Comparison of ENCODE assay signal across 8 mouse cellular contexts in genomic region chr7:81933601-81934266, GRCm38 (mm10). TPM values are rescaled to one million over a fixed set of nuclear protein-coding genes. Genes with fewer than 3 reads are reported as not detected.
DNase-seq lines count a peak whose midpoint lies in the region; ATAC-seq lines count a peak whose summit lies in the region.

No protein-coding gene starts in this region.

- peak; percentile 37 for ATAC-seq in activated CD4-positive, CD25-positive, alpha-beta regulatory T cell, adult 4 months
- peak; percentile 78 for ATAC-seq in hindbrain, embryonic 14.5 days (ENCODE audit: low FRiP score)

- H3K27ac ChIP-seq in hindbrain, embryonic 14.5 days = peak overlapping the region; percentile 99

- no peaks in the 10 kb centered on the region for H3K27me3 ChIP-seq in hindbrain, embryonic 14.5 days (ENCODE audit: control insufficient read depth, insufficient read depth, low read length)

- peak overlapping the region; percentile 75 for H3K4me2 ChIP-seq in hindbrain, embryonic 14.5 days (replicated peaks)

- H3K4me3 ChIP-seq in hindbrain, embryonic 14.5 days (replicated peaks; ENCODE audit: low read length) = peak overlapping the region; percentile 98

- DNase-seq in cerebellum, postnatal 14 days = peak; percentile 79 to 80
- DNase-seq in gastrocnemius, adult 18-20 months (ENCODE audit: low spot score) = peak; percentile 41
- peak; percentile 66 for DNase-seq in hindbrain, embryonic 14.5 days (ENCODE audit: low spot score)
- DNase-seq in left cerebral cortex, adult 11 months (ENCODE audit: low spot score) = peak; percentile 46
- DNase-seq in lung, postnatal 14 days = peak; percentile 67
- peak; percentile 53 for DNase-seq in retina, postnatal 7 days (ENCODE audit: low read depth, low spot score)
- peak; percentile 47 for DNase-seq in yolk sac, embryonic 10.5 days (ENCODE audit: low spot score)

- peaks cover 39% of the 10 kb centered on the region for H3K4me1 ChIP-seq in hindbrain, embryonic 14.5 days (replicated peaks; ENCODE audit: control insufficient read depth, insufficient read depth, low read length)

- no peaks in the 10 kb centered on the region for H3K9me3 ChIP-seq in hindbrain, embryonic 14.5 days (ENCODE audit: control insufficient read depth, low read length)

- peak overlapping the region; percentile 99 for H3K9ac ChIP-seq in hindbrain, embryonic 14.5 days

- no peaks in the 10 kb centered on the region for H3K36me3 ChIP-seq in hindbrain, embryonic 14.5 days (replicated peaks; ENCODE audit: control insufficient read depth, insufficient read depth)

- WGBS in hindbrain, embryonic 14.5 days = under 1% methylated on average over 88 of the region's 103 CpGs

RNA-seq across cellular contexts. Expression of gene Hdgfl3, which starts 0.5 kb away (rescaled TPM):
- polyA plus RNA-seq in activated CD4-positive, CD25-positive, alpha-beta regulatory T cell, adult 4 months (2017; shearing (Covaris generic)) = 10 to 100 TPM in 1 of 2 experiments, 1 to 10 TPM in 1; 7.9 to 10.2 TPM
- total RNA-seq in gastrocnemius, adult 18-20 months (2021) = 1 to 10 TPM; 1.2 to 2.2 TPM
- 79.5 and 84.3 TPM in 2 replicates for polyA plus RNA-seq in hindbrain, embryonic 14.5 days (2014; fragmentation: Nextera tagmentation; extraction: Ambion mirVana)

RNA-seq across cellular contexts. Expression of gene Bnc1, which starts 58.4 kb away (rescaled TPM):
- not detected for polyA plus RNA-seq in activated CD4-positive, CD25-positive, alpha-beta regulatory T cell, adult 4 months (2017; shearing (Covaris generic))
- not detected for total RNA-seq in gastrocnemius, adult 18-20 months (2021)
- 0.20 and 0.25 TPM in 2 replicates for polyA plus RNA-seq in hindbrain, embryonic 14.5 days (2014; fragmentation: Nextera tagmentation; extraction: Ambion mirVana)

Comparison
In these comparisons a context has a peak if more than half of its experiments do, and no peak if none do; other contexts are left out.
1. Peak in every context shown above with its lines: DNase-seq, ATAC-seq, H3K4me3 ChIP-seq and H3K27ac ChIP-seq.